Mouse (Mus musculus): ENCODE measurements around the gene Brsk2. TPM values are rescaled to one million over a fixed set of nuclear protein-coding genes. Genes with fewer than 3 reads are reported as not detected.

Brsk2 gene
- polyA plus RNA-seq, 1 experiment: 99.9 TPM

DNA sequence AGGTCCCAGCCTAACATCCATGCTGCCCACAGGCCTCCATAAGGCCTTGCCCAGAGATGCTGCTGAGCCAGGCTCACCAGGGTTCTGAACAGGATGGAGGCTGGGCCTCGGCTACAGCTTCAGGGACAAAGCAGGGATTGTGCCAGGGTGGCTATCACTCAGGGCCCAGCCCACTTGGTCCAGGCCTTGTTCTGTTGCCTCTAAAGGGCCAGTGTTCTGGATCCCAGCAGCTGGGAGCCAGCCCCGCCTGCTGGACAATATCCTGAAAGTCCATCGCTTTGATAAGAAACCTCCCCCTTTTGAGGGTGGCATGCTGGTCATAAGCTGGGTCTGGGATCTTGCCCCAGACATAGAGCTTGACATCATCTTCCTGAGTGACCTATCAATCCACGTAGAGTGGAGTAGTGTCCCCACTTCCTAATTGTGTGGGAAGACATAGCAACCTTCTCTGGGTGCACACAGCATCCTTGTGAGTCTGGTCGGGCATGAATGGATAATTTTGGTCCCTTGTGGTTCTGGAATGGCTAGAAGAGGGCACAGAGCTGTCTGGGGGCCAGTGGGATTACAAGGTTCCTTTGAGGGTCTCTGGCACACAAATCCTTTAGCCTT, 6.1 kb downstream of the Brsk2 start:
- no peaks in the 10 kb centered on the region for H3K36me3 ChIP-seq (ENCODE audit: control insufficient read depth, insufficient read depth, low read length)
- H3K4me1 ChIP-seq (ENCODE audit: control insufficient read depth, insufficient read depth, low read length): peaks cover 3% of the 10 kb centered on the region
- H3K27me3 ChIP-seq (ENCODE audit: control insufficient read depth, insufficient read depth, low read length): no peaks in the 10 kb centered on the region
- H3K27ac ChIP-seq (ENCODE audit: control insufficient read depth, insufficient read depth, low read depth, low read length): no peak overlapping the region
- TF ChIP-seq POLR2A (IDR thresholded peaks at IDR 0.05; ENCODE audit: control insufficient read depth, low read depth, low read length) (no peak), CTCF (IDR thresholded peaks at IDR 0.05; ENCODE audit: control insufficient read depth, insufficient read depth, insufficient replicate concordance, low read depth, low read length) (no peak)
- H3K4me3 ChIP-seq (ENCODE audit: control insufficient read depth, low read depth, low read length): no peak overlapping the region

DNA sequence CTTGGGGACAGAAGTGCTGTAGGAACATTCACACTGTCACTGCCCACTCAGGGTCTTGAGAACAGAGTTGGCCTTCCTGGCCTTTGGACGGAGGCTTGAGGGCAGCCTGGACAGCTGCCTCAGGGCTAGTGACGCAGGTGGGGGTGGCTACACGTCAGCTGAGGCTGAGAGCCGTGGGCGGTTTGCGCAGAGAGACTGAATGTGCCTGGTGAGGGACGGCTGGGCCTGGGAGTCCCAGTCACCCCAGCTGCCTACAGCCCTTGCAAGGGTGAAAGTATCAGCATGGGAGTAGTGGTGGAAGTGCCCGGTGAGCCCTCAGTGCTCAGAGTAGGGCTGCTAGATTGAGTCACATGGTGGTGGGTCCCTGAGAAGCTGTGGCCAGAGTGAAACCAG, 6.6 kb downstream of the Brsk2 start:
- Histone ChIP-seq H3K4me3 (ENCODE audit: control insufficient read depth, low read depth, low read length) (no peak overlapping the region), H3K27ac (ENCODE audit: control insufficient read depth, insufficient read depth, low read depth, low read length) (no peak overlapping the region), H3K4me1 (ENCODE audit: control insufficient read depth, insufficient read depth, low read length) (no peaks in the 10 kb centered on the region), H3K27me3 (ENCODE audit: control insufficient read depth, insufficient read depth, low read length) (no peaks in the 10 kb centered on the region), H3K36me3 (ENCODE audit: control insufficient read depth, insufficient read depth, low read length) (no peaks in the 10 kb centered on the region)
- TF ChIP-seq POLR2A (IDR thresholded peaks at IDR 0.05; ENCODE audit: control insufficient read depth, low read depth, low read length) (no peak), CTCF (IDR thresholded peaks at IDR 0.05; ENCODE audit: control insufficient read depth, insufficient read depth, insufficient replicate concordance, low read depth, low read length) (no peak)

DNA sequence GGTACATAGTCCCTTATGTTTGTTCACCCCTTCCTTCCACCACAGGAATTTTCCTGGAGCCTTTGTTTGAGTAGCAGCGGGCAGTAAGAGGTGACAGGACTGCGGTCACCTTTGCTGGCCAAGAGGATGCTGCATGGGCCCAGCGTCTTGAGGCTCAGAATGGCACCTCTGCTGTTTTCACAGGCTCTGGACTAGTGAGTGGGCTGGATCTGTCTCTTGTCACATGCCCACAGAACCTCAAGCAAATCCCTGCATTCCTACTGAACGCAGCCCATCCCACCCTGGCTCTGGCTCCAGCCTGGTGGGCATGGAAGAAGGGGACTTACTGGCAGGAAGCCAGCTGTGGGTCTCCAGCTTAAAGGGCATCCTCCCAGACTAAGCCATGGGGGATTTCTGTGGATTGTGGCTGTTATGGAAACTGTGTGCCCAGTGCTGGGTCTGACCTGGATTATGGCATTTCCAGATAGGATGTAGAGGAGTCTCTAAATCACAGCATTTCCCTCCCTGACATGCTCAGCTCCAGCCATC, 8.0 kb downstream of the Brsk2 start:
- no peak overlapping the region for H3K27ac ChIP-seq (ENCODE audit: control insufficient read depth, insufficient read depth, low read depth, low read length)
- no peaks in the 10 kb centered on the region for H3K36me3 ChIP-seq (ENCODE audit: control insufficient read depth, insufficient read depth, low read length)
- TF ChIP-seq CTCF (IDR thresholded peaks at IDR 0.05; ENCODE audit: control insufficient read depth, insufficient read depth, insufficient replicate concordance, low read depth, low read length) (no peak), POLR2A (IDR thresholded peaks at IDR 0.05; ENCODE audit: control insufficient read depth, low read depth, low read length) (no peak)
- H3K4me1 ChIP-seq (ENCODE audit: control insufficient read depth, insufficient read depth, low read length): no peaks in the 10 kb centered on the region
- no peak overlapping the region for H3K4me3 ChIP-seq (ENCODE audit: control insufficient read depth, low read depth, low read length)
- no peaks in the 10 kb centered on the region for H3K27me3 ChIP-seq (ENCODE audit: control insufficient read depth, insufficient read depth, low read length)

DNA sequence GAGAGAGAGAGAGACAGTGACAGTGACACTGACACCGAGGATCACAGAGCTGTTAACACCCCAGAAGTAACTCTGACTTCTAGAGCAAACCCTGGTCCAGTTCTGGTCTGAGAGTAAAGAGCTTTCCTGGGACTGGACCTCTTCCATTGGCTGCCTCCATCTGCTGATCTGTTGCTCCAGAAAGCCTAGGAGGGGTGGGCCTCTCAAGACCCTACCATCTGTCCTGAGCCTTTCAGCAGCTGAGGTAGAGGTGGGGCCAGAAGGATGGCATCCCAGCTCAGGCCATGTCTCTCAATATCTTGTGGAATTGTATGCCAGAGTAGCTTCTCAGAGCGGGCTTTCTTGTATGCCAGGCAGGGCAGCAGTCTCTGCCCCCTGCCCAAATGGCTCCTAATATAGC, 8.7 kb downstream of the Brsk2 start:
- H3K4me1 ChIP-seq (ENCODE audit: control insufficient read depth, insufficient read depth, low read length): no peaks in the 10 kb centered on the region
- no peak overlapping the region for H3K4me3 ChIP-seq (ENCODE audit: control insufficient read depth, low read depth, low read length)
- no peak for TF ChIP-seq CTCF (IDR thresholded peaks at IDR 0.05; ENCODE audit: control insufficient read depth, insufficient read depth, insufficient replicate concordance, low read depth, low read length)
- no peak for TF ChIP-seq POLR2A (IDR thresholded peaks at IDR 0.05; ENCODE audit: control insufficient read depth, low read depth, low read length)
- H3K36me3 ChIP-seq (ENCODE audit: control insufficient read depth, insufficient read depth, low read length): no peaks in the 10 kb centered on the region
- H3K27ac ChIP-seq (ENCODE audit: control insufficient read depth, insufficient read depth, low read depth, low read length): no peak overlapping the region
- no peaks in the 10 kb centered on the region for H3K27me3 ChIP-seq (ENCODE audit: control insufficient read depth, insufficient read depth, low read length)

DNA sequence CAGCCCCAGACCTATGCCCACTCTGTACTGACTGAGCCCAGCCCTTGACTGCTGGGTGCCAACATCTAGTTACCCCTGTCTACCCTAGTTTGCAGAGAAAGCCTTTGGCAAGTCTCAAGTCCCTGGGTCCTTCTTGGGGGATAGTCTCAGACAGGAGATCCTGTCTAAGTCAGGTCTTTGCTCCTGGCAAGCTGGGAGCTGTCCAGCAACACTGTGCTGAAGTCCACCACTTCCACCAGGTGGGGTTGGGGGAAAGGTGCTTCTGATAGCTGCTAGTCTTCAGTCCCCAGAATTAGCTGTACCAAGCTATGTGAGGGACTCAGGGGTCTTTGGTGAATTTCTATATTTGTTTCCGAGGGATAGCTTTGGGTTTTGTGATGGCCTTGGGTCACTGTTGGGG, 9.6 kb downstream of the Brsk2 start:
- no peak overlapping the region for H3K27ac ChIP-seq (ENCODE audit: control insufficient read depth, insufficient read depth, low read depth, low read length)
- TF ChIP-seq CTCF (IDR thresholded peaks at IDR 0.05; ENCODE audit: control insufficient read depth, insufficient read depth, insufficient replicate concordance, low read depth, low read length) (no peak), POLR2A (IDR thresholded peaks at IDR 0.05; ENCODE audit: control insufficient read depth, low read depth, low read length) (no peak)
- H3K36me3 ChIP-seq (ENCODE audit: control insufficient read depth, insufficient read depth, low read length): no peaks in the 10 kb centered on the region
- H3K27me3 ChIP-seq (ENCODE audit: control insufficient read depth, insufficient read depth, low read length): no peaks in the 10 kb centered on the region
- H3K4me1 ChIP-seq (ENCODE audit: control insufficient read depth, insufficient read depth, low read length): no peaks in the 10 kb centered on the region
- no peak overlapping the region for H3K4me3 ChIP-seq (ENCODE audit: control insufficient read depth, low read depth, low read length)

DNA sequence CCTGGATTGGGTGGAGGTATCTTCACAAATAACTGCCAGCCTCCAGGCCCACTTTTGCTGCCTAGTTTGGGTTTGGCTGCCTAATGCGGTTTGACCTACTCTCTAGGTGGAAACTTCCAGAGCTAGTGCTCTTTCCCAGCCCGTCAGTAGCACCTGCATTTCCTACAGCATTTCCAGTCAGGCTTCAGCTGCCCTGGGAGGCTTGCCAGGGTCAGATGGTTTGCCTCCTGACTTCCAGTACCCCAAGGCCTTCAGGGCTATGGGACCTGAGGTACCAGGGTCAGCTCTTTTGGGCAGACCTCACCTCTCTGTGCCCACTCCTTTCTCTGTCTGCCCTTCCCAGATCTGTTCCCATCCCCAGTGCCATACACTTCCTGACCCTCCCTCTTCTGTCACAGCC, 11.4 kb downstream of the Brsk2 start:
- no peak overlapping the region for H3K27ac ChIP-seq (ENCODE audit: control insufficient read depth, insufficient read depth, low read depth, low read length)
- no peak overlapping the region for H3K4me3 ChIP-seq (ENCODE audit: control insufficient read depth, low read depth, low read length)
- H3K4me1 ChIP-seq (ENCODE audit: control insufficient read depth, insufficient read depth, low read length): no peaks in the 10 kb centered on the region
- no peaks in the 10 kb centered on the region for H3K36me3 ChIP-seq (ENCODE audit: control insufficient read depth, insufficient read depth, low read length)
- H3K27me3 ChIP-seq (ENCODE audit: control insufficient read depth, insufficient read depth, low read length): no peaks in the 10 kb centered on the region
- TF ChIP-seq POLR2A (IDR thresholded peaks at IDR 0.05; ENCODE audit: control insufficient read depth, low read depth, low read length): no peak
- TF ChIP-seq CTCF (IDR thresholded peaks at IDR 0.05; ENCODE audit: control insufficient read depth, insufficient read depth, insufficient replicate concordance, low read depth, low read length): no peak

DNA sequence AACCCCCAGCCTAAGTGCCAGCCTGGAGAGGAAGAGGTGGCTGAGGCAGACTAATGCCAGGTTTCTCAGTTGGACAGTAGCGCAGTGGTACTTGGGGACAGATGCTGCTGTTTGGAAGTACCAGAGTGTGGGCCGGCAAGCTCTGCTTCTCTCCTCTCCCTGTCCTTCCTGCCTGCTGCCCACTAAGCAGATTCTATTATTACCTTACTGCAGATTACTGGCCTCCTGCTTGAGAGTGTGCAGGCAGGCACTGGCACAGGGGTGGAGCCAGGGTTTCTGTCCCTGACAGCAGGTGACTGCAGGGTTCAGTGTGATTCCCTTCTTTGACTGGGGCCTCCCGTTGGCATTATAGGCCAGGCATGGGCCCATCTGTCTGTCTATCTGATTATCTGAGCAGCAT, 11.9 kb downstream of the Brsk2 start:
- H3K4me1 ChIP-seq (ENCODE audit: control insufficient read depth, insufficient read depth, low read length): no peaks in the 10 kb centered on the region
- no peak overlapping the region for H3K27ac ChIP-seq (ENCODE audit: control insufficient read depth, insufficient read depth, low read depth, low read length)
- TF ChIP-seq CTCF (IDR thresholded peaks at IDR 0.05; ENCODE audit: control insufficient read depth, insufficient read depth, insufficient replicate concordance, low read depth, low read length) (no peak), POLR2A (IDR thresholded peaks at IDR 0.05; ENCODE audit: control insufficient read depth, low read depth, low read length) (no peak)

More for the DNA sequence above, 11.9 kb downstream of the Brsk2 start:
- H3K27me3 ChIP-seq (ENCODE audit: control insufficient read depth, insufficient read depth, low read length): no peaks in the 10 kb centered on the region
- no peak overlapping the region for H3K4me3 ChIP-seq (ENCODE audit: control insufficient read depth, low read depth, low read length)
- no peaks in the 10 kb centered on the region for H3K36me3 ChIP-seq (ENCODE audit: control insufficient read depth, insufficient read depth, low read length)

All from testis, adult 2 months (tissue).